Mouse (Mus musculus): ENCODE data around the gene Fscn3. TPM values are rescaled to one million over a fixed set of nuclear protein-coding genes. Genes with fewer than 3 reads are reported as not detected.

Gene Fscn3
- polyA plus RNA-seq, 1 experiment = not detected

GRCm38 (mm10) chr6:28397681-28398203 lies 29.8 kb upstream of the Fscn3 start, which contains the start of gene Zfp800:
Gene Zfp800, minus strand, starts transcription at chr6:28398005.
- DNase-seq (ENCODE audit: low read depth in 1 of 2, low spot score in 2 of 2) = no peak
- 2% methylated on average over 33 of the region's 33 CpGs for WGBS
- TF ChIP-seq POLR2A (IDR thresholded peaks at IDR 0.05; ENCODE audit: low read depth, low read length) (no peak), CTCF (IDR thresholded peaks at IDR 0.05; ENCODE audit: extremely low read depth, insufficient read depth, insufficient read length, insufficient replicate concordance) (no peak)

DNA sequence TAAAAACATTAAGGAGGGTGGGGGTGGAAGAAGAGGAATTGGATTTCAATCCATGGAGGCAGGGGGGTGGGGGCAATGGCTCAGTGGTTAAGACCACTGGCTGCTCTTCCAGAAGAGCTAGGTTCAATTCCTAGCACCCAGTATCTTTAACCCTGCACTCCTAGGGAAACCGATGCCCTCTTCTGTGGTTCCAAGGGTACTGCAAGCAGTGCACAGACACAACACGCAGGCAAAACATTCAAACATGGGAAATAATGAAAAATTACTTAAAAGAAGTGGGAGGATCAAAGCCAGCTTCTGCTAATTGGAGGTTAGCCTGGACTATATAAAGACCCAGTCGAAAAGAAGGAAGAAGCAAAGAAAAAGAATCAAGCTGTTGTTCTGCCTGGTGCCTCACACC lies 28.9 kb upstream of the Fscn3 start:
- H3K36me3 ChIP-seq (ENCODE audit: control insufficient read depth, insufficient read depth, low read length) = no peaks in the 10 kb centered on the region
- no peaks in the 10 kb centered on the region; the same call in 1 of the 2 replicates for H3K4me1 ChIP-seq (ENCODE audit: control insufficient read depth, insufficient read depth, insufficient read length)
- DNase-seq (ENCODE audit: low read depth in 1 of 2, low spot score in 2 of 2) = no peak

More at GRCm38 (mm10) chr6:28397681-28398203, 29.8 kb upstream of the Fscn3 start, which contains the start of gene Zfp800:
- no peaks in the 10 kb centered on the region for H3K36me3 ChIP-seq (ENCODE audit: control insufficient read depth, insufficient read depth, low read length)
- H3K4me1 ChIP-seq (ENCODE audit: control insufficient read depth, insufficient read depth, insufficient read length) = no peaks in the 10 kb centered on the region; the same call in 1 of the 2 replicates
- peaks cover 9% of the 10 kb centered on the region for H3K27me3 ChIP-seq (ENCODE audit: control insufficient read depth, insufficient read depth, low read length)
- H3K4me3 ChIP-seq (ENCODE audit: extremely low read depth, insufficient read depth, insufficient read length) = peak within 1 kb of the TSS; percentile 49
- no peak within 1 kb of the TSS for H3K27ac ChIP-seq (ENCODE audit: insufficient read depth, low read length)

GRCm38 (mm10) chr6:28399791-28400190 lies 27.8 kb upstream of the Fscn3 start:
- H3K27ac ChIP-seq (ENCODE audit: insufficient read depth, low read length) = no peak overlapping the region
- WGBS = 94% methylated on average over 4 of the region's 4 CpGs
- H3K27me3 ChIP-seq (ENCODE audit: control insufficient read depth, insufficient read depth, low read length) = peaks cover 9% of the 10 kb centered on the region
- H3K36me3 ChIP-seq (ENCODE audit: control insufficient read depth, insufficient read depth, low read length) = no peaks in the 10 kb centered on the region
- no peaks in the 10 kb centered on the region; the same call in 1 of the 2 replicates for H3K4me1 ChIP-seq (ENCODE audit: control insufficient read depth, insufficient read depth, insufficient read length)
- no peak for DNase-seq (ENCODE audit: low read depth in 1 of 2, low spot score in 2 of 2)
- no peak for TF ChIP-seq POLR2A (IDR thresholded peaks at IDR 0.05; ENCODE audit: low read depth, low read length)
- no peak for TF ChIP-seq CTCF (IDR thresholded peaks at IDR 0.05; ENCODE audit: extremely low read depth, insufficient read depth, insufficient read length, insufficient replicate concordance)
- H3K4me3 ChIP-seq (ENCODE audit: extremely low read depth, insufficient read depth, insufficient read length) = no peak overlapping the region

More for the DNA sequence above, 28.9 kb upstream of the Fscn3 start:
- Histone ChIP-seq H3K27ac (ENCODE audit: insufficient read depth, low read length) (no peak overlapping the region), H3K4me3 (ENCODE audit: extremely low read depth, insufficient read depth, insufficient read length) (no peak overlapping the region), H3K27me3 (ENCODE audit: control insufficient read depth, insufficient read depth, low read length) (peaks cover 9% of the 10 kb centered on the region)
- TF ChIP-seq CTCF (IDR thresholded peaks at IDR 0.05; ENCODE audit: extremely low read depth, insufficient read depth, insufficient read length, insufficient replicate concordance) = no peak
- no peak for TF ChIP-seq POLR2A (IDR thresholded peaks at IDR 0.05; ENCODE audit: low read depth, low read length)
- 88% methylated on average over 3 of the region's 3 CpGs for WGBS

- no peak overlapping the region for H3K27ac ChIP-seq (ENCODE audit: insufficient read depth, low read length)
- TF ChIP-seq CTCF (IDR thresholded peaks at IDR 0.05; ENCODE audit: extremely low read depth, insufficient read depth, insufficient read length, insufficient replicate concordance) = no peak
- no peak for TF ChIP-seq POLR2A (IDR thresholded peaks at IDR 0.05; ENCODE audit: low read depth, low read length)
- no peaks in the 10 kb centered on the region for H3K36me3 ChIP-seq (ENCODE audit: control insufficient read depth, insufficient read depth, low read length)
- no peaks in the 10 kb centered on the region for H3K4me1 ChIP-seq (ENCODE audit: control insufficient read depth, insufficient read depth, insufficient read length)
- no peaks in the 10 kb centered on the region for H3K27me3 ChIP-seq (ENCODE audit: control insufficient read depth, insufficient read depth, low read length)
- no peak overlapping the region for H3K4me3 ChIP-seq (ENCODE audit: extremely low read depth, insufficient read depth, insufficient read length)
- DNase-seq (ENCODE audit: low read depth in 1 of 2, low spot score in 2 of 2) = no peak
- WGBS = 47% methylated on average over 9 of the region's 9 CpGs
Observed at GRCm38 (mm10) chr6:28410053-28410452, 17.5 kb upstream of the Fscn3 start.

DNA sequence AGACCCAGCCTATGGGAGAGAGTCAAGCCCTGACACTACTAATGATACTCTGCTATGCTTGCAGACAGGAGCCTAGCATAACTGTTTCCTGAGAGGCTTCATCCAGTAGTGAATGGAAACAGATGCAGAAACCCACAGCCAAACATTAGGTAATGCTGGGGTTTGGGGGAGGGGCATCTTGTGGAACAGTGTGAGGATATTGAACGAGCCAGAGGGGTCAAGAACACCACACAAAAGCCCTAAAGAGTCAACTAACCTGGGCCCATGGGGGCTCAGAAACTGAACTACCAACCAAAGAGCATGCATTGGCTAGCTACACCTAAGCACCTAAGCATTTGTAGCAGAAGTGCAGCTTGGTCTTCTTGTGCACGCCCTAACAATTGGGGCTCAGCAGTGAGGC lies 16.4 kb upstream of the Fscn3 start:
- no peaks in the 10 kb centered on the region for H3K4me1 ChIP-seq (ENCODE audit: control insufficient read depth, insufficient read depth, insufficient read length)
- H3K27me3 ChIP-seq (ENCODE audit: control insufficient read depth, insufficient read depth, low read length) = no peaks in the 10 kb centered on the region
- no peak for TF ChIP-seq CTCF (IDR thresholded peaks at IDR 0.05; ENCODE audit: extremely low read depth, insufficient read depth, insufficient read length, insufficient replicate concordance)
- no peak for TF ChIP-seq POLR2A (IDR thresholded peaks at IDR 0.05; ENCODE audit: low read depth, low read length)
- 53% methylated on average over 2 of the region's 2 CpGs for WGBS
- H3K4me3 ChIP-seq (ENCODE audit: extremely low read depth, insufficient read depth, insufficient read length) = no peak overlapping the region
- H3K27ac ChIP-seq (ENCODE audit: insufficient read depth, low read length) = no peak overlapping the region
- no peak for DNase-seq (ENCODE audit: low read depth in 1 of 2, low spot score in 2 of 2)
- no peaks in the 10 kb centered on the region; the same call in 1 of the 2 replicates for H3K36me3 ChIP-seq (ENCODE audit: control insufficient read depth, insufficient read depth, low read length)

GRCm38 (mm10) chr6:28416981-28417380 lies 10.6 kb upstream of the Fscn3 start:
- Histone ChIP-seq H3K36me3 (ENCODE audit: control insufficient read depth, insufficient read depth, low read length) (peaks cover 21% of the 10 kb centered on the region), H3K4me1 (ENCODE audit: control insufficient read depth, insufficient read depth, insufficient read length) (peaks cover 9% of the 10 kb centered on the region; the same call in 1 of the 2 replicates), H3K27me3 (ENCODE audit: control insufficient read depth, insufficient read depth, low read length) (no peaks in the 10 kb centered on the region), H3K4me3 (ENCODE audit: extremely low read depth, insufficient read depth, insufficient read length) (no peak overlapping the region), H3K27ac (ENCODE audit: insufficient read depth, low read length) (no peak overlapping the region)
- TF ChIP-seq CTCF (IDR thresholded peaks at IDR 0.05; ENCODE audit: extremely low read depth, insufficient read depth, insufficient read length, insufficient replicate concordance) (no peak), POLR2A (IDR thresholded peaks at IDR 0.05; ENCODE audit: low read depth, low read length) (no peak)
- WGBS = 86% methylated on average over 4 of the region's 4 CpGs
- DNase-seq (ENCODE audit: low read depth in 1 of 2, low spot score in 2 of 2) = no peak

DNA sequence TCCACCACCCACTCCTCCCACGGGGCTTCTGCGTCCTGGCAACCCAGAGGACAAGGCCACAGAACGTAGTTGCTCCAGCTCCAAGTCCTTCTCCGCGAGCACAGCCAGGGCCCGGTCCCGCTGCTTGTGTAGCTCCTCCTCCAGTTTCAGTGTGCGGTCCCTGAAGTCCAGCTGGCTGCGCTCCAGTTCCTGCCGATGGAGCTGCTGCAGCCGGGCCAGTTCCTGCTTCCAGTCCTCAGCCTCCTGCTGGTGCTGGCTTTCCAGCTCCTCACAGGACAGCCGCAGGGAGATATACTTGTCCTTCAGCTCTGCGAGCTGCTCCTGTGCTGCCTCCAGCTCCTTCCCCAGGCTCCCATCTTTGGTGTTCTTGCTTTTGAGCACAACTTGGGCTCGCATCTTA lies 9.1 kb upstream of the Fscn3 start:
- Histone ChIP-seq H3K27ac (ENCODE audit: insufficient read depth, low read length) (no peak overlapping the region), H3K4me1 (ENCODE audit: control insufficient read depth, insufficient read depth, insufficient read length) (peaks cover 9% of the 10 kb centered on the region; the same call in 1 of the 2 replicates), H3K27me3 (ENCODE audit: control insufficient read depth, insufficient read depth, low read length) (no peaks in the 10 kb centered on the region), H3K36me3 (ENCODE audit: control insufficient read depth, insufficient read depth, low read length) (peaks cover 21% of the 10 kb centered on the region), H3K4me3 (ENCODE audit: extremely low read depth, insufficient read depth, insufficient read length) (no peak overlapping the region)
- WGBS = 80% methylated on average over 14 of the region's 14 CpGs
- TF ChIP-seq POLR2A (IDR thresholded peaks at IDR 0.05; ENCODE audit: low read depth, low read length) (no peak), CTCF (IDR thresholded peaks at IDR 0.05; ENCODE audit: extremely low read depth, insufficient read depth, insufficient read length, insufficient replicate concordance) (no peak)
- DNase-seq (ENCODE audit: low read depth in 1 of 2, low spot score in 2 of 2) = no peak

All from spleen, adult 2 months (tissue).